Comparison of ENCODE assay signal across 8 mouse cellular contexts in genomic region chr6:116128710-116129109, GRCm38 (mm10).
DNase-seq lines count a peak whose midpoint lies in the region; ATAC-seq lines count a peak whose summit lies in the region.

No protein-coding gene starts in this region.

- ATAC-seq in common myeloid progenitor, adult 5-6 weeks (replicated peaks; ENCODE audit: low read depth, poor library complexity, severe bottlenecking), result peak; percentile 56; the same call in 1 of the 2 replicates

- peak; percentile 29 to 64 for DNase-seq in heart, adult 18-20 months
- DNase-seq in heart, adult 11 months, result no peak
- DNase-seq in right cerebral cortex, adult 18-20 months, result peak; percentile 23
- DNase-seq in right cerebral cortex, postnatal 4 days, result no peak
- DNase-seq in retina, postnatal 1 day, result peak; percentile 64
- no peak for DNase-seq in ovary, adult 18-20 months (ENCODE audit: low spot score)
- no peak for DNase-seq in right cerebral cortex, postnatal 25 days

Comparison
In these comparisons a context has a peak if more than half of its experiments do, and no peak if none do; other contexts are left out.
1. DNase-seq: peak in heart, adult 18-20 months (2 of 2), right cerebral cortex, adult 18-20 months (single experiment) and retina, postnatal 1 day (single experiment); none in heart, adult 11 months (single experiment), right cerebral cortex, postnatal 4 days (single experiment), ovary, adult 18-20 months (single experiment) and right cerebral cortex, postnatal 25 days (single experiment).